Mouse (Mus musculus): ENCODE measurements around the gene Apoc4. TPM values are rescaled to one million over a fixed set of nuclear protein-coding genes. Genes with fewer than 3 reads are reported as not detected.
"Not testable (repeated sequence)": the region's sequence is repeated elsewhere in the genome, so short reads cannot be mapped to it uniquely, and the experiment has no call there.

The Apoc4 gene
- total RNA-seq, 2 experiments from 2014 or later = not detected

GRCm38 (mm10) chr7:19699827-19700148 lies 18.5 kb upstream of the Apoc4 start:
- DNase-seq (ENCODE audit: low spot score in 2 of 2) = no peak

GRCm38 (mm10) chr7:19698907-19699826 lies 17.9 kb upstream of the Apoc4 start, which contains the start of gene Apoe:
Apoe (minus strand) TSS chr7:19699188.
- DNase-seq (ENCODE audit: low spot score in 2 of 2) = peak; percentile 58 to 66

- no peak for DNase-seq (ENCODE audit: low spot score in 2 of 2)
Measured at GRCm38 (mm10) chr7:19697949-19698906, 16.9 kb upstream of the Apoc4 start.

GRCm38 (mm10) chr7:19696336-19696873 lies 15.1 kb upstream of the Apoc4 start:
- no peak for DNase-seq (ENCODE audit: low spot score in 2 of 2)

GRCm38 (mm10) chr7:19695881-19696280 lies 14.6 kb upstream of the Apoc4 start:
- DNase-seq (ENCODE audit: low spot score in 2 of 2) = no peak

- DNase-seq (ENCODE audit: low spot score in 2 of 2) = no peak
Measured at GRCm38 (mm10) chr7:19695213-19695594, 13.9 kb upstream of the Apoc4 start.

GRCm38 (mm10) chr7:19694336-19695212 lies 13.3 kb upstream of the Apoc4 start:
- no peak for DNase-seq (ENCODE audit: low spot score in 2 of 2)

GRCm38 (mm10) chr7:19693421-19693820 lies 12.1 kb upstream of the Apoc4 start:
- DNase-seq (ENCODE audit: low spot score in 2 of 2) = peak in 1 of 2 experiments; percentile 58

- no peak for DNase-seq (ENCODE audit: low spot score in 2 of 2)
Measured at GRCm38 (mm10) chr7:19691873-19692865, 10.9 kb upstream of the Apoc4 start, which contains the start of gene Apoc1. Apoc1 (minus strand) TSS chr7:19692660.

GRCm38 (mm10) chr7:19691434-19691833 lies 10.2 kb upstream of the Apoc4 start:
- DNase-seq (ENCODE audit: low spot score in 2 of 2) = no peak

GRCm38 (mm10) chr7:19690845-19691244 lies 9.6 kb upstream of the Apoc4 start:
- DNase-seq (ENCODE audit: low spot score in 2 of 2) = no peak

GRCm38 (mm10) chr7:19688611-19689010 lies 7.3 kb upstream of the Apoc4 start:
- no peak for DNase-seq (ENCODE audit: low spot score in 2 of 2)

- DNase-seq (ENCODE audit: low spot score in 2 of 2) = no peak
Measured at GRCm38 (mm10) chr7:19688101-19688500, 6.8 kb upstream of the Apoc4 start.

GRCm38 (mm10) chr7:19686927-19687583 lies 5.8 kb upstream of the Apoc4 start:
- not testable (repeated sequence) for DNase-seq (ENCODE audit: low spot score in 2 of 2)

- DNase-seq (ENCODE audit: low spot score in 2 of 2) = no peak
Measured at GRCm38 (mm10) chr7:19686521-19686920, 5.2 kb upstream of the Apoc4 start.

GRCm38 (mm10) chr7:19685374-19685773 lies 4.1 kb upstream of the Apoc4 start:
- DNase-seq (ENCODE audit: low spot score in 2 of 2) = no peak

GRCm38 (mm10) chr7:19683771-19684201 lies 2.5 kb upstream of the Apoc4 start:
- DNase-seq (ENCODE audit: low spot score in 2 of 2) = no peak

- no peak for DNase-seq (ENCODE audit: low spot score in 2 of 2)
Measured at GRCm38 (mm10) chr7:19682979-19683378, 1.7 kb upstream of the Apoc4 start.

- DNase-seq (ENCODE audit: low spot score in 2 of 2) = no peak
Measured at GRCm38 (mm10) chr7:19680702-19681101, 577 bp downstream of the Apoc4 start.
